Mouse (Mus musculus) heart, embryonic 14.5 days (tissue): ENCODE data around the gene Cryl1. TPM values are rescaled to one million over a fixed set of nuclear protein-coding genes. Genes with fewer than 3 reads are reported as not detected.

Experiments used
- ATAC-seq: fragments of 200-750 bp; cut with Nextera tagmentation; 2 replicates; pipeline ENCODE4 v1.8.0; 2017; ENCODE audit warnings: low read depth, moderate TSS enrichment; ENCODE audit not compliant: insufficient number of reproducible peaks, insufficient read depth, low FRiP score
- H3K27ac ChIP-seq, 2 experiments: fragments of 200-500 bp in 1 of 2; fragments of 300-500 bp in 1 of 2; sonication (generic) in 1 of 2; replicated peaks in 1 of 2; 2 replicates each; pipeline ENCODE4 v1.5.1; 2012 to 2014; ENCODE audit warnings: low read depth in 2 of 2, low read length in 2 of 2, control low read depth in 1 of 2, mild to moderate bottlenecking in 1 of 2, mixed read lengths in 1 of 2; ENCODE audit not compliant: control insufficient read depth in 1 of 2, insufficient read depth in 1 of 2
- H3K27me3 ChIP-seq: fragments of 300-500 bp; sonication (generic); 2 replicates; pipeline ENCODE4 v1.6.1; 2014; ENCODE audit warnings: mild to moderate bottlenecking, low read length, control low read depth; ENCODE audit not compliant: control insufficient read depth, insufficient read depth
- H3K36me3 ChIP-seq: fragments of 300-500 bp; sonication (generic); 2 replicates; pipeline ENCODE4 v1.6.1; 2014; ENCODE audit warnings: mild to moderate bottlenecking, control low read depth, low read length, mixed read lengths; ENCODE audit not compliant: control insufficient read depth, insufficient read depth
- H3K4me1 ChIP-seq, 2 experiments: fragments of 200-500 bp in 1 of 2; fragments of 300-500 bp in 1 of 2; sonication (generic) in 1 of 2; 2 replicates each; pipeline ENCODE4 v1.6.1; 2012 to 2014; ENCODE audit warnings: low read length in 2 of 2, control low read depth in 1 of 2, mixed read lengths in 1 of 2; ENCODE audit not compliant: control insufficient read depth in 2 of 2, insufficient read depth in 2 of 2
- H3K4me2 ChIP-seq: fragments of 300-500 bp; sonication (generic); 2 replicates; pipeline ENCODE4 v1.6.1; 2014; ENCODE audit warnings: mild to moderate bottlenecking, low read length
- H3K4me3 ChIP-seq, 2 experiments: fragments of 200-500 bp in 1 of 2; fragments of 300-500 bp in 1 of 2; sonication (generic) in 1 of 2; 2 replicates each; pipeline ENCODE4 v1.5.1; 2012 to 2014; ENCODE audit warnings: low read length in 2 of 2, mild to moderate bottlenecking in 2 of 2, control low read depth in 1 of 2, low read depth in 1 of 2, moderate library complexity in 1 of 2; ENCODE audit not compliant: control insufficient read depth in 1 of 2, insufficient read depth in 1 of 2
- H3K9ac ChIP-seq: fragments of 300-500 bp; sonication (generic); 2 replicates; pipeline ENCODE4 v1.6.1; 2014; ENCODE audit warnings: mild to moderate bottlenecking, low read length
- H3K9me3 ChIP-seq: fragments of 300-500 bp; sonication (generic); 2 replicates; pipeline ENCODE4 v1.6.1; 2016; ENCODE audit warnings: low read length, control low read depth; ENCODE audit not compliant: control insufficient read depth
- WGBS: fragments of 180-500 bp; shearing (Covaris S2); extraction: QIAGEN DNeasy Blood & Tissue Kit; methylation state at CpG from one replicate; pipeline ENCODE4 v1.1.7; 2014; 5-methylcytosine and 5-hydroxymethylcytosine counted together
- polyA plus RNA-seq: library from polyadenylated mRNA; unstranded; fragments of >200 nt; fragmentation: Nextera tagmentation; extraction: Ambion mirVana; gene quantifications from 2 replicates; pipeline ENCODE4 v1.2.1, GENCODE M21; 2014

Cryl1 gene
- 14.6 and 17.3 TPM in 2 replicates for polyA plus RNA-seq

GRCm38 (mm10) chr14:57398065-57398757 is at the start of gene Cryl1:
TSS of gene Cryl1 (minus strand) at chr14:57398529.
- H3K27me3 ChIP-seq = no peaks in the 10 kb centered on the region; the same call in 1 of the 2 replicates
- H3K27ac ChIP-seq = peak within 1 kb of the TSS; percentile 19 to 43
- peak within 1 kb of the TSS; percentile 60 to 78 for H3K4me3 ChIP-seq
- H3K9ac ChIP-seq = peak within 1 kb of the TSS; percentile 74
- H3K9me3 ChIP-seq = no peaks in the 10 kb centered on the region
- 2% methylated on average over 43 of the region's 43 CpGs for whole genome bisulfite sequencing
- no peaks in the 10 kb centered on the region for H3K36me3 ChIP-seq
- ATAC-seq = peak; percentile 99
- H3K4me1 ChIP-seq = peaks cover 0 to 2% of the 10 kb centered on the region in 2 experiments; a peak in 1 of 4 replicates
- H3K4me2 ChIP-seq = peak within 1 kb of the TSS; percentile 84

- Histone ChIP-seq H3K4me3 (no peak overlapping the region), H3K27me3 (no peaks in the 10 kb centered on the region), H3K4me2 (no peak overlapping the region), H3K4me1 (no peaks in the 10 kb centered on the region), H3K36me3 (no peaks in the 10 kb centered on the region), H3K9me3 (no peaks in the 10 kb centered on the region), H3K9ac (no peak overlapping the region), H3K27ac (no peak overlapping the region)
- 63% methylated on average over 2 of the region's 2 CpGs for WGBS
- no peak for ATAC-seq
Observed at GRCm38 (mm10) chr14:57430451-57430850, 32.1 kb upstream of the Cryl1 start.

GRCm38 (mm10) chr14:57424212-57424561 is 25.9 kb upstream of the Cryl1 start:
- peak overlapping the region in 1 of 2 experiments; percentile 47; a peak in 1 of 4 replicates for H3K27ac ChIP-seq
- H3K4me2 ChIP-seq = peak overlapping the region; percentile 91
- no peaks in the 10 kb centered on the region for H3K9me3 ChIP-seq
- H3K4me3 ChIP-seq = peak overlapping the region; percentile 57 to 92
- WGBS = under 1% methylated on average over 14 of the region's 24 CpGs
- H3K4me1 ChIP-seq = no peaks in the 10 kb centered on the region
- H3K27me3 ChIP-seq = no peaks in the 10 kb centered on the region
- no peaks in the 10 kb centered on the region for H3K36me3 ChIP-seq
- ATAC-seq = peak; percentile 80
- H3K9ac ChIP-seq = peak overlapping the region; percentile 85

- Histone ChIP-seq H3K4me1 (no peaks in the 10 kb centered on the region), H3K27me3 (no peaks in the 10 kb centered on the region), H3K4me2 (peak within 1 kb of the TSS; percentile 91), H3K36me3 (no peaks in the 10 kb centered on the region), H3K4me3 (peak within 1 kb of the TSS; percentile 57 to 92), H3K9me3 (no peaks in the 10 kb centered on the region), H3K27ac (peak within 1 kb of the TSS in 1 of 2 experiments; percentile 47; a peak in 1 of 4 replicates), H3K9ac (peak within 1 kb of the TSS; percentile 85)
- peak; percentile 95 for ATAC-seq
- WGBS = 6% methylated on average over 33 of the region's 42 CpGs
Observed at GRCm38 (mm10) chr14:57423432-57424211, 25.3 kb upstream of the Cryl1 start, which contains the start of gene Ift88. TSS of gene Ift88 (plus strand) at chr14:57424062.

GRCm38 (mm10) chr14:57417187-57417586 is 18.9 kb upstream of the Cryl1 start:
- 83% methylated on average over 2 of the region's 2 CpGs for WGBS
- Histone ChIP-seq H3K9ac (no peak overlapping the region), H3K9me3 (no peaks in the 10 kb centered on the region), H3K36me3 (no peaks in the 10 kb centered on the region), H3K4me2 (no peak overlapping the region), H3K27me3 (0 out of 2 replicates have a peak, but pooled peaks cover 3% of the 10 kb centered on the region), H3K27ac (no peak overlapping the region), H3K4me1 (no peaks in the 10 kb centered on the region), H3K4me3 (no peak overlapping the region)
- no peak for ATAC-seq

- Histone ChIP-seq H3K9ac (no peak overlapping the region), H3K4me3 (no peak overlapping the region), H3K27me3 (no peaks in the 10 kb centered on the region), H3K27ac (no peak overlapping the region), H3K9me3 (no peaks in the 10 kb centered on the region), H3K4me1 (peaks cover 3 to 5% of the 10 kb centered on the region in 2 experiments; a peak in 2 of 4 replicates), H3K36me3 (no peaks in the 10 kb centered on the region), H3K4me2 (no peak overlapping the region)
- 52% methylated on average over 7 of the region's 7 CpGs for WGBS
- no peak for ATAC-seq
Observed at GRCm38 (mm10) chr14:57412166-57412565, 13.8 kb upstream of the Cryl1 start.

GRCm38 (mm10) chr14:57409106-57409505 is 10.8 kb upstream of the Cryl1 start:
- ATAC-seq = no peak
- no peak overlapping the region for H3K4me3 ChIP-seq
- H3K9ac ChIP-seq = no peak overlapping the region
- H3K9me3 ChIP-seq = no peaks in the 10 kb centered on the region
- H3K27ac ChIP-seq = no peak overlapping the region
- H3K4me2 ChIP-seq = no peak overlapping the region
- H3K36me3 ChIP-seq = no peaks in the 10 kb centered on the region
- H3K27me3 ChIP-seq = no peaks in the 10 kb centered on the region
- H3K4me1 ChIP-seq = peaks cover 5% of the 10 kb centered on the region in 2 experiments; a peak in 2 of 4 replicates
- 22% methylated on average over 6 of the region's 6 CpGs for WGBS
